Mouse (Mus musculus): ENCODE data around the gene Rps10.

DNA sequence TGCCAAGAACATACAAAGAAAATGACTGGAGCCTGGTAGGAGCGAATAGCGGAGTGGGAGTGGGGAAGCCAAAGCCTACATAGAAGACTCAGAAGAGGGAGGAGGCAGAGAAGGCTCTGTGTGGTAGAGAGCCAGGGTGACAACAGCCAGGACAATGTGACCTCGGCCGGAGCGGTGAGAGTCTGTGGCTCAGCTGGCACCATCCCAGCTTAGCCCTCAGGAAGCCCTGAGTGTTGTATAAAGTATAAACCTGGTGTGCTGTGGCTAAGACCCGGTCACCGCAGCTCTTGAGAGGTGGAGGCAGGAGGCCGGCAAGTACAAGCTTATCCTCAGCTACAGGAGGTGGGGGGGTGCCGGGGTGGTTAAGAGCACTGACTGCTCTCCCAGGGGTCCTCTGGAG, 864 bp upstream of the Rps10 start:
- TF ChIP-seq CTCF (IDR thresholded peaks at IDR 0.05; ENCODE audit: low read depth), result no peak
- TF ChIP-seq EP300 (IDR thresholded peaks at IDR 0.05; ENCODE audit: low read depth), result no peak

All from liver, embryonic 14.5 days (tissue).